Mouse (Mus musculus) heart, postnatal 36 days (tissue): ENCODE data around the gene Nup188. TPM values are rescaled to one million over a fixed set of nuclear protein-coding genes. Genes with fewer than 3 reads are reported as not detected.
A peak's percentile ranks its signal among the peaks of the same experiment; 100 is the strongest.

Experiments used
- DNase-seq, 2 experiments: peaks; one replicate each; pipeline ENCODE4 v3.0.0; 2021 to 2022
- intact Hi-C: fragments of 180-260 bp; cut with DNase I; formaldehyde crosslinking; loops from one replicate; pipeline ENCODE4 v1.15.1; 2025
- microRNA-seq, 2 experiments: library from miRNA; unstranded; fragments of <30 nt; microRNA quantifications; one replicate each; pipeline ENCODE4 v1.2.0; 2021; ENCODE audit warnings: borderline number of aligned reads in 2 of 2
- total RNA-seq, 2 experiments: library from RNA; stranded (reverse); gene quantifications; 2 replicates each; pipeline ENCODE4 v1.2.3; 2021

The Nup188 gene
- total RNA-seq, 2 experiments from 2014 or later = 17.0 to 20.5 TPM

GRCm38 (mm10) chr2:30377721-30378120 lies 91.5 kb downstream of the Nup188 start:
- intact Hi-C loops = no loop called here
- DNase-seq = no peak

- intact Hi-C loops = no loop called here
- no peak for DNase-seq
Observed at GRCm38 (mm10) chr2:30379307-30379706, 93.1 kb downstream of the Nup188 start.

- intact Hi-C loops = no loop called here
- peak in 1 of 2 experiments; percentile 22 for DNase-seq
Observed at GRCm38 (mm10) chr2:30380564-30381376, 94.6 kb downstream of the Nup188 start.

GRCm38 (mm10) chr2:30381377-30381725 lies 95.2 kb downstream of the Nup188 start:
- peak in 1 of 2 experiments; percentile 49 for DNase-seq
- intact Hi-C loops = no loop called here

- no peak for DNase-seq
- intact Hi-C loops = no loop called here
Observed at GRCm38 (mm10) chr2:30384814-30385213, 98.6 kb downstream of the Nup188 start.

- DNase-seq = no peak
- intact Hi-C loops = no loop called here
Observed at GRCm38 (mm10) chr2:30385591-30385990, 99.4 kb downstream of the Nup188 start.

GRCm38 (mm10) chr2:30386913-30387312 lies 100.7 kb downstream of the Nup188 start:
- intact Hi-C loops = no loop called here
- DNase-seq = no peak

GRCm38 (mm10) chr2:30389000-30389399 lies 102.8 kb downstream of the Nup188 start:
- no peak for DNase-seq
- intact Hi-C loops = no loop called here

GRCm38 (mm10) chr2:30392114-30392576 lies 105.9 kb downstream of the Nup188 start, which contains the start of gene Dolpp1:
TSS of gene Dolpp1 (plus strand) at chr2:30392254.
- intact Hi-C loops = no loop called here
- DNase-seq = peak; percentile 87 to 94

- intact Hi-C loops = no loop called here
Observed at GRCm38 (mm10) chr2:30392577-30393369, 106.6 kb downstream of the Nup188 start.

GRCm38 (mm10) chr2:30393370-30393656 lies 107.1 kb downstream of the Nup188 start:
- intact Hi-C loops = no loop called here

More at GRCm38 (mm10) chr2:30392577-30393369, 106.6 kb downstream of the Nup188 start:
- peak; percentile 72 to 83 for DNase-seq

More at GRCm38 (mm10) chr2:30393370-30393656, 107.1 kb downstream of the Nup188 start:
- DNase-seq = no peak

Small RNA genes within 50 kb of the gene (microRNA-seq; reads per million reads assigned to microRNA genes)
- 0 reads per million in 2 experiments for gene Gm47292

Other genes starting within 250 kb of the Nup188 start
- gene Wdr34, start 237.5 kb upstream of the Nup188 start, total RNA-seq = 1 to 10 TPM; 6.4 to 8.2 TPM
- 100 to 1,000 TPM in 1 of 2 experiments, 10 to 100 TPM in 1; 87.1 to 103 TPM for gene Set, start 229.0 kb upstream of the Nup188 start, total RNA-seq
- gene Pkn3, start 208.7 kb upstream of the Nup188 start, total RNA-seq = 10 to 100 TPM in 1 of 2 experiments, 1 to 10 TPM in 1; 8.3 to 11.5 TPM
- gene Zdhhc12, start 192.7 kb upstream of the Nup188 start, total RNA-seq = 1 to 10 TPM; 4.1 to 4.7 TPM
- 10 to 100 TPM; 24.3 to 27.3 TPM for gene Zer1, start 161.8 kb upstream of the Nup188 start, total RNA-seq
- gene Tbc1d13, start 152.7 kb upstream of the Nup188 start, total RNA-seq = 10 to 100 TPM; 17.5 to 18.0 TPM
- 10 to 100 TPM; 91.8 to 92.4 TPM for gene Endog, start 114.9 kb upstream of the Nup188 start, total RNA-seq
- gene Spout1, start 107.9 kb upstream of the Nup188 start, total RNA-seq = 1 to 10 TPM; 5.8 to 6.0 TPM
- 10 to 100 TPM; 40.9 to 42.8 TPM for gene Kyat1, start 80.5 kb upstream of the Nup188 start, total RNA-seq
- 10 to 100 TPM; 56.7 to 67.8 TPM for gene Lrrc8a, start 48.7 kb upstream of the Nup188 start, total RNA-seq
- 1 to 10 TPM; 4.5 to 5.5 TPM for gene Gm28035, start 45.8 kb upstream of the Nup188 start, total RNA-seq
- gene Phyhd1, start 20.2 kb upstream of the Nup188 start, total RNA-seq = 100 to 1,000 TPM in 1 of 2 experiments, 10 to 100 TPM in 1; 96.9 to 120 TPM
- 1 to 10 TPM in 1 of 2 experiments, under 1 TPM in 1; 0.92 to 3.1 TPM for gene Gm28038, start 5.4 kb upstream of the Nup188 start, total RNA-seq
- gene Dolk, start 63 bp upstream of the Nup188 start, total RNA-seq = 10 to 100 TPM; 22.4 to 24.7 TPM
- 10 to 100 TPM; 41.9 to 43.1 TPM for gene Sh3glb2, start 72.9 kb downstream of the Nup188 start, total RNA-seq
- gene Miga2, start 77.8 kb downstream of the Nup188 start, total RNA-seq = 10 to 100 TPM; 62.9 to 69.4 TPM
- 1 to 10 TPM; 7.6 to 8.8 TPM for gene Dolpp1, start 105.9 kb downstream of the Nup188 start, total RNA-seq
- gene Crat, start 129.4 kb downstream of the Nup188 start, total RNA-seq = 100 to 1,000 TPM; 496 to 534 TPM
- gene Ptpa, start 129.6 kb downstream of the Nup188 start, total RNA-seq = 10 to 100 TPM; 82.9 to 85.1 TPM
- 1 to 10 TPM; 4.6 to 5.6 TPM for gene Ier5l, start 187.8 kb downstream of the Nup188 start, total RNA-seq